In the genomic region with DNA sequence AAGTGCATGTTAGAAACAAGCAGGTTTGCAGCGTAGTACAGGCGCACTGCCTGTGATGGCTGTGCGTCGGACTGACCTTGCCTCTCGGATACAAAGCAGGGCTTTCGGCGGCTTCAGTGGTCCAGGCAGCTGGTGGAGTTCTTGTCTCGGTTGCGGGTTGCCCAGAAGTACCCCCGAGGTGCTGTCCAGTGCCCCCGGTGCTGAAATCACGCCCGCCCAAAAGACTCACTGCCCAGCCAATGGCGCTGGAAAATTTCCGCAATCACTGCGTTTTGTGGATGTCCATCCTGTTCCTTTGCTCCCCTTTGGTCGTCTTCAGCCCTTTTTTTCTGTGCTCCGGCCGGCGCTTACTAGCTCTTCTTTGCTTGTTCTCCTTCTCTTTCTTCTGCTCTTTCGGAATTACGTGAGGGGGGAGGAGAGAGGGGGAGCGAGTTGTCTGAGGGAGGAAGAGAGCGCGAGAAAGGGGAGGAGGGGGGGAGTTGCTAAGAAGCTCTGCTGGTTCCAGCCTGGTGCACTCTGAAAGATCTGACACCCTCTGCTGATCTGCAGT, we compare ENCODE assay signal across 9 mouse cellular contexts. TPM values are rescaled to one million over a fixed set of nuclear protein-coding genes. Genes with fewer than 3 reads are reported as not detected.
DNase-seq lines count a peak whose midpoint lies in the region; ATAC-seq and TF ChIP-seq lines count a peak whose summit lies in the region.
"Had no signal": no experiment of that assay in that cellular context is flagged by ENCODE, and none has a peak within 500 bp of the region (broad histone marks: within the 10 kb centered on the region; RNA-seq: fewer than 3 reads in every experiment).

A gene (minus strand): TSS at position 445 of the 550 bp plus-strand sequence.

- WGBS in heart, embryonic 13.5 days, result under 1% methylated on average over 23 of the region's 25 CpGs
- 0% methylated on average over 25 of the region's 25 CpGs for WGBS in kidney, postnatal 0 days
- WGBS in limb, embryonic 15.5 days, result 0% methylated on average over 24 of the region's 25 CpGs

- H3K27me3 ChIP-seq in heart, embryonic 13.5 days (replicated peaks), result peaks cover 47% of the 10 kb centered on the region
- H3K27me3 ChIP-seq in kidney, postnatal 0 days (ENCODE audit: insufficient read depth, low read length), result no peaks in the 10 kb centered on the region
- H3K27me3 ChIP-seq in limb, embryonic 15.5 days, result peaks cover 48% of the 10 kb centered on the region

- DNase-seq in heart, adult 11 months, result peak; percentile 77
- no peak for DNase-seq in heart, adult 8-10 months (ENCODE audit: low spot score)
- peak; percentile 82 for DNase-seq in embryo, embryonic 10 days (ENCODE audit: low spot score)
- peak; percentile 46 for DNase-seq in kidney, postnatal 0 days (ENCODE audit: low spot score)
- peak; percentile 33 for DNase-seq in ovary, adult 18-20 months (ENCODE audit: low spot score)
- no peak for DNase-seq in thymus, postnatal 36 days

- ATAC-seq in heart, embryonic 13.5 days (ENCODE audit: extremely low read depth, insufficient number of reproducible peaks, low FRiP score, low TSS enrichment), result no peak
- no peak for ATAC-seq in kidney, postnatal 0 days (replicated peaks; ENCODE audit: low FRiP score, low read depth)
- 0 out of 2 replicates have a peak, but pooled peaks have one; percentile 30 for ATAC-seq in limb, embryonic 15.5 days (ENCODE audit: insufficient number of reproducible peaks, low FRiP score, low TSS enrichment, low read depth)

- peak within 1 kb of the TSS; percentile 50 for H3K4me3 ChIP-seq in heart, embryonic 13.5 days
- H3K4me3 ChIP-seq in kidney, postnatal 0 days (replicated peaks; ENCODE audit: low read depth, low read length), result peak within 1 kb of the TSS; percentile 37
- H3K4me3 ChIP-seq in limb, embryonic 15.5 days, result peak within 1 kb of the TSS; percentile 39

- no peak within 1 kb of the TSS for H3K27ac ChIP-seq in heart, embryonic 13.5 days (replicated peaks)
- no peak within 1 kb of the TSS for H3K27ac ChIP-seq in kidney, postnatal 0 days
- no peak within 1 kb of the TSS for H3K27ac ChIP-seq in limb, embryonic 15.5 days

- no peaks in the 10 kb centered on the region for H3K9me3 ChIP-seq in heart, embryonic 13.5 days
- H3K9me3 ChIP-seq in kidney, postnatal 0 days (replicated peaks; ENCODE audit: low read length), result no peaks in the 10 kb centered on the region
- no peaks in the 10 kb centered on the region for H3K9me3 ChIP-seq in limb, embryonic 15.5 days

- no peak for TF ChIP-seq CTCF in kidney, postnatal 0 days (IDR thresholded peaks at IDR 0.05; ENCODE audit: low read depth)

- peak within 1 kb of the TSS; percentile 78 for H3K4me2 ChIP-seq in heart, embryonic 13.5 days
- H3K4me2 ChIP-seq in kidney, postnatal 0 days (ENCODE audit: low read length), result peak within 1 kb of the TSS; percentile 60
- H3K4me2 ChIP-seq in limb, embryonic 15.5 days, result peak within 1 kb of the TSS; percentile 55

- peaks cover 30% of the 10 kb centered on the region for H3K4me1 ChIP-seq in heart, embryonic 13.5 days
- peaks cover 4% of the 10 kb centered on the region; the same call in 1 of the 2 replicates for H3K4me1 ChIP-seq in kidney, postnatal 0 days (replicated peaks; ENCODE audit: insufficient read depth, low read length)
- H3K4me1 ChIP-seq in limb, embryonic 15.5 days, result peaks cover 33% of the 10 kb centered on the region

- H3K36me3 ChIP-seq in heart, embryonic 13.5 days, result no peaks in the 10 kb centered on the region
- H3K36me3 ChIP-seq in kidney, postnatal 0 days (ENCODE audit: insufficient read depth, low read length), result no peaks in the 10 kb centered on the region
- H3K36me3 ChIP-seq in limb, embryonic 15.5 days, result no peaks in the 10 kb centered on the region

- H3K9ac ChIP-seq in heart, embryonic 13.5 days, result no peak within 1 kb of the TSS
- H3K9ac ChIP-seq in kidney, postnatal 0 days (ENCODE audit: low read depth, low read length), result no peak within 1 kb of the TSS
- H3K9ac ChIP-seq in limb, embryonic 15.5 days, result no peak within 1 kb of the TSS

RNA-seq across cellular contexts. Expression of the gene that starts here (rescaled TPM):
- total RNA-seq in heart, adult 8-10 months (2022), result under 1 TPM in 1 of 4 experiments, not detected in 3; 0.06 TPM
- polyA plus RNA-seq in heart, embryonic 13.5 days (2015; fragmentation: Nextera tagmentation; extraction: Ambion mirVana), result 0.14 and 0.17 TPM in 2 replicates
- 1.0 and 1.2 TPM in 2 replicates for polyA plus RNA-seq in kidney, postnatal 0 days (2015; fragmentation: Nextera tagmentation; extraction: Ambion mirVana)
- polyA plus RNA-seq in limb, embryonic 15.5 days (2015; fragmentation: Nextera tagmentation; extraction: Ambion mirVana), result 3.4 and 3.7 TPM in 2 replicates
- total RNA-seq: heart, adult 18-20 months had no signal

Comparison
In these comparisons a context has a peak if more than half of its experiments do, and no peak if none do; other contexts are left out.
1. DNase-seq: peak in heart, adult 11 months (single experiment), embryo, embryonic 10 days (single experiment), kidney, postnatal 0 days (single experiment) and ovary, adult 18-20 months (single experiment); none in heart, adult 8-10 months (single experiment) and thymus, postnatal 36 days (0 of 2).
2. Peak in every context shown above with its lines, with median percentiles within 50 percentile points of each other: H3K4me2 ChIP-seq and H3K4me3 ChIP-seq.